Comparison of ENCODE assay signal across 9 mouse cellular contexts in the genomic region with DNA sequence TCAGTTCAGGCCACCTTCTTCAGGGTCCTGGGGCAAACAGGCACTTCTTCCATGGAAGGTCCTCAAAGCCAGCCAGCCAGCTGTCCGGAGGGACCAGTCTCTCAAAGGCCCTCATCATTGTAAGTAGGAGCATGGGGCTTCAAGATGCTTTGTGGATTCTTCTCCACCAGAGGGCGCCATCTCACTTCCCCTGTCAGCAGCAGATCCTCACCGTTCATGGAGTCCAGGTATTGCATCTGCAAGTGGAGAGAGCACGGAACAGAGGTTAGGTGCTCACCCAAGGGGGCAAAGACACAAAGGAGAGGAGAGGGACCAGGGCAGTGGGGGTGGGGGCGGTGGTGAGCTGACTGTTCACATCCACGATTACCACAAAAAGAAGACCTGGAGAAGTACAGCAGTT. TPM values are rescaled to one million over a fixed set of nuclear protein-coding genes. Genes with fewer than 3 reads are reported as not detected.
DNase-seq lines count a peak whose midpoint lies in the region; ATAC-seq and TF ChIP-seq lines count a peak whose summit lies in the region.
"Had no signal": no experiment of that assay in that cellular context is flagged by ENCODE, and none has a peak within 500 bp of the region (broad histone marks: within the 10 kb centered on the region; RNA-seq: fewer than 3 reads in every experiment).

No protein-coding gene starts in this region.

- intact Hi-C loops in heart, postnatal 14 days (cut with DNase I), result loop anchor here (1.0 kb wide), 1 partner anchor 98 kb away; no protein-coding TSS in a partner anchor

- H3K4me3 ChIP-seq in embryonic facial prominence, embryonic 10.5 days, result no peak overlapping the region
- H3K4me3 ChIP-seq in layer of hippocampus, adult 2 months, result no peak overlapping the region
- no peak overlapping the region for H3K4me3 ChIP-seq in lung, postnatal 0 days (ENCODE audit: low read depth, low read length)
- H3K4me3 ChIP-seq: limb, embryonic 15.5 days had no signal

- H3K4me1 ChIP-seq in embryonic facial prominence, embryonic 10.5 days, result no peaks in the 10 kb centered on the region
- H3K4me1 ChIP-seq in lung, postnatal 0 days (ENCODE audit: insufficient read depth, low read depth, low read length), result no peaks in the 10 kb centered on the region

- H3K27ac ChIP-seq in embryonic facial prominence, embryonic 10.5 days (replicated peaks), result no peak overlapping the region
- H3K27ac ChIP-seq in layer of hippocampus, adult 2 months, result no peak overlapping the region
- H3K27ac ChIP-seq in lung, postnatal 0 days (ENCODE audit: low read length), result no peak overlapping the region

- 40% methylated on average over 6 of the region's 6 CpGs for WGBS in embryonic facial prominence, embryonic 10.5 days
- 25% methylated on average over 6 of the region's 6 CpGs for WGBS in lung, postnatal 0 days

- H3K4me2 ChIP-seq in lung, postnatal 0 days (replicated peaks; ENCODE audit: low read depth, low read length), result no peak overlapping the region
- H3K4me2 ChIP-seq: limb, embryonic 15.5 days had no signal

- no peak for TF ChIP-seq EP300 in lung, postnatal 0 days (IDR thresholded peaks at IDR 0.05)

- H3K9me3 ChIP-seq in embryonic facial prominence, embryonic 10.5 days, result no peaks in the 10 kb centered on the region
- no peaks in the 10 kb centered on the region for H3K9me3 ChIP-seq in lung, postnatal 0 days (ENCODE audit: low read length)
- H3K9me3 ChIP-seq: limb, embryonic 15.5 days had no signal

- no peaks in the 10 kb centered on the region for H3K27me3 ChIP-seq in embryonic facial prominence, embryonic 10.5 days (replicated peaks; ENCODE audit: low read depth, poor library complexity, severe bottlenecking)
- no peaks in the 10 kb centered on the region for H3K27me3 ChIP-seq in lung, postnatal 0 days (replicated peaks; ENCODE audit: insufficient read depth, low read length)
- H3K27me3 ChIP-seq: limb, embryonic 15.5 days had no signal

- DNase-seq in ES-CJ7 (ENCODE audit: low read depth, low spot score), result peak; percentile 86
- DNase-seq in adrenal gland, postnatal 25 days, result peak; percentile 79
- peak; percentile 82 for DNase-seq in embryonic facial prominence, embryonic 10.5 days (ENCODE audit: low spot score)
- peak; percentile 78 to 82 for DNase-seq in heart, postnatal 14 days
- DNase-seq in layer of hippocampus, adult 2 months (ENCODE audit: low spot score in 2 of 2), result peak; percentile 61 to 84
- DNase-seq in lung, postnatal 0 days (ENCODE audit: low spot score), result peak; percentile 88
- DNase-seq in retina, postnatal 7 days (ENCODE audit: low read depth, low spot score), result peak; percentile 77
- DNase-seq in urinary bladder, adult 18-20 months (ENCODE audit: low spot score in 2 of 2), result peak; percentile 68 to 74

- ATAC-seq in lung, postnatal 0 days, result peak; percentile 50

- TF ChIP-seq CTCF in layer of hippocampus, adult 2 months (conservative IDR thresholded peaks at IDR 0.05), result peak; percentile 86
- TF ChIP-seq CTCF in lung, postnatal 0 days (IDR thresholded peaks at IDR 0.05), result peak; percentile 97

- no peak overlapping the region for H3K9ac ChIP-seq in lung, postnatal 0 days (replicated peaks; ENCODE audit: low read depth)
- H3K9ac ChIP-seq: limb, embryonic 15.5 days had no signal

- H3K36me3 ChIP-seq in embryonic facial prominence, embryonic 10.5 days (replicated peaks), result peaks cover 83% of the 10 kb centered on the region
- peaks cover 19% of the 10 kb centered on the region for H3K36me3 ChIP-seq in lung, postnatal 0 days (ENCODE audit: insufficient read depth, low read length)

RNA-seq across cellular contexts. Expression of gene Fam83c, which starts 13.6 kb away (rescaled TPM):
- 0.06 TPM in 1 of 2 replicates, not detected in the other for total RNA-seq in adrenal gland, postnatal 25 days (2021)
- 0.29 and 0.41 TPM in 2 replicates for polyA plus RNA-seq in embryonic facial prominence, embryonic 10.5 days (2016; fragmentation: Nextera tagmentation; extraction: Ambion mirVana)
- not detected for total RNA-seq in heart, postnatal 14 days (2021)
- total RNA-seq in layer of hippocampus, adult 2 months (2021), result not detected
- polyA plus RNA-seq in lung, postnatal 0 days (2015; fragmentation: Nextera tagmentation; extraction: Ambion mirVana), result 0.04 TPM in 1 of 2 replicates, not detected in the other

RNA-seq across cellular contexts. Expression of gene Eif6, which starts 21.6 kb away (rescaled TPM):
- total RNA-seq in adrenal gland, postnatal 25 days (2021), result 112 and 131 TPM in 2 replicates
- 247 and 259 TPM in 2 replicates for polyA plus RNA-seq in embryonic facial prominence, embryonic 10.5 days (2016; fragmentation: Nextera tagmentation; extraction: Ambion mirVana)
- 10 to 100 TPM; 54.3 to 69.8 TPM for total RNA-seq in heart, postnatal 14 days (2021)
- 10 to 100 TPM; 61.7 to 65.1 TPM for total RNA-seq in layer of hippocampus, adult 2 months (2021)
- 127 and 141 TPM in 2 replicates for polyA plus RNA-seq in lung, postnatal 0 days (2015; fragmentation: Nextera tagmentation; extraction: Ambion mirVana)

RNA-seq across cellular contexts. Expression of gene BC029722, which starts 29.1 kb away (rescaled TPM):
- total RNA-seq in adrenal gland, postnatal 25 days (2021), result 159 and 181 TPM in 2 replicates
- 7.1 and 8.4 TPM in 2 replicates for polyA plus RNA-seq in embryonic facial prominence, embryonic 10.5 days (2016; fragmentation: Nextera tagmentation; extraction: Ambion mirVana)
- 10 to 100 TPM; 19.1 to 19.3 TPM for total RNA-seq in heart, postnatal 14 days (2021)
- total RNA-seq in layer of hippocampus, adult 2 months (2021), result 10 to 100 TPM; 52.2 to 52.8 TPM
- polyA plus RNA-seq in lung, postnatal 0 days (2015; fragmentation: Nextera tagmentation; extraction: Ambion mirVana), result 31.4 and 32.9 TPM in 2 replicates
